Mouse (Mus musculus): Measurements from ENCODE around the gene Gpx3. TPM values are rescaled to one million over a fixed set of nuclear protein-coding genes. Genes with fewer than 3 reads are reported as not detected.
A peak's percentile ranks its signal among the peaks of the same experiment; 100 is the strongest.

Gene Gpx3
- polyA plus RNA-seq, 1 experiment from 2014 or later, result 29.0 TPM

- H3K9ac ChIP-seq, result peak overlapping the region; percentile 98
- WGBS, result under 1% methylated on average over 5 of the region's 5 CpGs
- H3K4me2 ChIP-seq, result peak overlapping the region; percentile 69
- no peak for ATAC-seq (ENCODE audit: insufficient number of reproducible peaks, insufficient read depth, low FRiP score, low TSS enrichment, low read depth)
- H3K27ac ChIP-seq, result peak overlapping the region; percentile 87
- peaks cover 18% of the 10 kb centered on the region for H3K4me1 ChIP-seq
- H3K9me3 ChIP-seq, result no peaks in the 10 kb centered on the region
- peaks cover 36% of the 10 kb centered on the region for H3K36me3 ChIP-seq
- no peaks in the 10 kb centered on the region for H3K27me3 ChIP-seq
- peak overlapping the region; percentile 85 for H3K4me3 ChIP-seq
These were observed 35.2 kb upstream of the Gpx3 start for GRCm38 (mm10) chr11:54867049-54867385.

DNA sequence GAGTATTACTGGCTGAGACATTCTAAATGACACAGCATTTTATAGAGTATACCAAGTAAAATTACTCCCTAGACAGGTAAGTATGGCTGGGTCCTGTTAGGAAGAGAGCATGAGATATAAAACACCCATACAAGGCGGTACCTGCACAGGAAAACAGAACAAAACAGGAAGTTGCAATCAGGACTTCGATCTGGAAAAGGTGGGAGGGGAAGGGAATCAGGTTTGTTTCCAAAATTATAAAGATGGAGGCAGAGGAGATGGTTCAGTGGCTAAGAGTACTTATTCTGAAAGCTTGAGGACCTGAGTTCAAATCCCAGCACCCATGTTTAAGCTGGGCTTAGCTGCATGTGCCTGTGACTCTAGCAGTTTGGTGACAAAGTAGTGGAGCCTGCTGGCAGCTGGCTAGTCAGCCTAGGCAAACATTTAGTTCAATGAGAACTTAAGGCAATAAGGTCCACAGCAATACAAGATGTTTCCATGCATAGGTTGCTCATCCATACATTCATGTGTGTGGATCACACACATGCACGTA lies 34.3 kb upstream of the Gpx3 start:
- no peak for ATAC-seq (ENCODE audit: insufficient number of reproducible peaks, insufficient read depth, low FRiP score, low TSS enrichment, low read depth)
- H3K27ac ChIP-seq, result no peak overlapping the region
- 75% methylated on average over 3 of the region's 3 CpGs for whole genome bisulfite sequencing
- H3K4me3 ChIP-seq, result peak overlapping the region; percentile 85
- peaks cover 18% of the 10 kb centered on the region for H3K4me1 ChIP-seq
- no peaks in the 10 kb centered on the region for H3K9me3 ChIP-seq
- no peaks in the 10 kb centered on the region for H3K27me3 ChIP-seq
- peak overlapping the region; percentile 69 for H3K4me2 ChIP-seq
- H3K36me3 ChIP-seq, result peaks cover 46% of the 10 kb centered on the region
- no peak overlapping the region; the same call in 1 of the 2 replicates for H3K9ac ChIP-seq

GRCm38 (mm10) chr11:54868445-54868844 lies 33.8 kb upstream of the Gpx3 start:
- Histone ChIP-seq H3K27me3 (no peaks in the 10 kb centered on the region), H3K9ac (0 out of 2 replicates have a peak overlapping the region, but pooled peaks have one; percentile 27), H3K4me2 (peak overlapping the region; percentile 69; the same call in 1 of the 2 replicates), H3K4me1 (peaks cover 18% of the 10 kb centered on the region), H3K36me3 (peaks cover 50% of the 10 kb centered on the region), H3K27ac (no peak overlapping the region), H3K9me3 (no peaks in the 10 kb centered on the region), H3K4me3 (no peak overlapping the region)
- no peak for ATAC-seq (ENCODE audit: insufficient number of reproducible peaks, insufficient read depth, low FRiP score, low TSS enrichment, low read depth)
- WGBS, result 67% methylated on average over 2 of the region's 2 CpGs

GRCm38 (mm10) chr11:54869318-54869717 lies 32.9 kb upstream of the Gpx3 start:
- Histone ChIP-seq H3K4me3 (no peak overlapping the region), H3K36me3 (peaks cover 59% of the 10 kb centered on the region)
- WGBS, result 86% methylated on average over 3 of the region's 3 CpGs

GRCm38 (mm10) chr11:54871831-54872537 lies 30.3 kb upstream of the Gpx3 start:
- Histone ChIP-seq H3K27me3 (no peaks in the 10 kb centered on the region), H3K4me2 (no peak overlapping the region), H3K4me1 (peaks cover 18% of the 10 kb centered on the region), H3K9ac (no peak overlapping the region), H3K4me3 (no peak overlapping the region), H3K36me3 (peaks cover 66% of the 10 kb centered on the region), H3K9me3 (no peaks in the 10 kb centered on the region), H3K27ac (no peak overlapping the region)
- ATAC-seq (ENCODE audit: insufficient number of reproducible peaks, insufficient read depth, low FRiP score, low TSS enrichment, low read depth), result no peak
- 79% methylated on average over 7 of the region's 7 CpGs for WGBS

More at GRCm38 (mm10) chr11:54869318-54869717, 32.9 kb upstream of the Gpx3 start:
- Histone ChIP-seq H3K4me1 (peaks cover 18% of the 10 kb centered on the region), H3K4me2 (no peak overlapping the region), H3K27ac (no peak overlapping the region), H3K27me3 (no peaks in the 10 kb centered on the region), H3K9me3 (no peaks in the 10 kb centered on the region), H3K9ac (no peak overlapping the region)
- no peak for ATAC-seq (ENCODE audit: insufficient number of reproducible peaks, insufficient read depth, low FRiP score, low TSS enrichment, low read depth)

GRCm38 (mm10) chr11:54876031-54876430 lies 26.2 kb upstream of the Gpx3 start:
- Histone ChIP-seq H3K4me3 (no peak overlapping the region), H3K27me3 (no peaks in the 10 kb centered on the region), H3K27ac (no peak overlapping the region), H3K36me3 (peaks cover 40% of the 10 kb centered on the region), H3K4me2 (no peak overlapping the region), H3K9me3 (no peaks in the 10 kb centered on the region), H3K4me1 (no peaks in the 10 kb centered on the region), H3K9ac (no peak overlapping the region)
- WGBS, result 86% methylated on average over 5 of the region's 5 CpGs
- no peak for ATAC-seq (ENCODE audit: insufficient number of reproducible peaks, insufficient read depth, low FRiP score, low TSS enrichment, low read depth)

GRCm38 (mm10) chr11:54878893-54879292 lies 23.4 kb upstream of the Gpx3 start:
- H3K9ac ChIP-seq, result no peak overlapping the region
- no peak overlapping the region for H3K4me2 ChIP-seq
- peaks cover 7% of the 10 kb centered on the region for H3K4me1 ChIP-seq
- H3K27ac ChIP-seq, result no peak overlapping the region
- H3K27me3 ChIP-seq, result no peaks in the 10 kb centered on the region
- WGBS, result 75% methylated on average over 6 of the region's 6 CpGs
- H3K9me3 ChIP-seq, result no peaks in the 10 kb centered on the region
- no peak for ATAC-seq (ENCODE audit: insufficient number of reproducible peaks, insufficient read depth, low FRiP score, low TSS enrichment, low read depth)
- no peak overlapping the region for H3K4me3 ChIP-seq
- peaks cover 11% of the 10 kb centered on the region for H3K36me3 ChIP-seq

DNA sequence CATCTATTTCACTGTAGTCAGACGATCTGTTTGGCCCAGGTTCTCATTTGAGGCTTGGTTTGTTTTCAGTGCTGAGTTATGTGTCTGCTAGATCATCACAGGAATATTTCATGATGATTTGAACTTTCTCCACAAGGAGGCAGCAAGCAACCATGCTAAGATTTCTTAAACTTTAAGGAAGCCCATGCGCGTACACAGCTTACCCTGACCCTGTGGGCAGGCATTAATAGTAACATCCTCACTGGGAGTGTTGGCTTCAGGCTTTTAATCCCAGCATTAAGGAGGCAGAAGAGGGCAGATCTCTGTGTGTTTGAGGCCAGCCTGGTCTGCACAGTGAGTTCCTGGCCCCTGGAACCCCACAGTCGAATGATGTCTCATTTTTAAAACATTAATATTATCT lies 22.8 kb upstream of the Gpx3 start:
- H3K9ac ChIP-seq, result no peak overlapping the region
- H3K4me3 ChIP-seq, result no peak overlapping the region
- no peak overlapping the region for H3K4me2 ChIP-seq
- H3K27ac ChIP-seq, result no peak overlapping the region
- H3K4me1 ChIP-seq, result peaks cover 7% of the 10 kb centered on the region
- peaks cover 6% of the 10 kb centered on the region for H3K36me3 ChIP-seq
- no peaks in the 10 kb centered on the region for H3K27me3 ChIP-seq
- 35% methylated on average over 4 of the region's 4 CpGs for WGBS
- H3K9me3 ChIP-seq, result no peaks in the 10 kb centered on the region
- no peak for ATAC-seq (ENCODE audit: insufficient number of reproducible peaks, insufficient read depth, low FRiP score, low TSS enrichment, low read depth)

GRCm38 (mm10) chr11:54879922-54880321 lies 22.3 kb upstream of the Gpx3 start:
- Histone ChIP-seq H3K27me3 (no peaks in the 10 kb centered on the region), H3K4me3 (no peak overlapping the region), H3K36me3 (peaks cover 1% of the 10 kb centered on the region; the same call in 1 of the 2 replicates), H3K27ac (no peak overlapping the region), H3K9me3 (no peaks in the 10 kb centered on the region), H3K4me2 (no peak overlapping the region), H3K9ac (no peak overlapping the region), H3K4me1 (peaks cover 10% of the 10 kb centered on the region)
- 85% methylated on average over 10 of the region's 10 CpGs for WGBS
- no peak for ATAC-seq (ENCODE audit: insufficient number of reproducible peaks, insufficient read depth, low FRiP score, low TSS enrichment, low read depth)

DNA sequence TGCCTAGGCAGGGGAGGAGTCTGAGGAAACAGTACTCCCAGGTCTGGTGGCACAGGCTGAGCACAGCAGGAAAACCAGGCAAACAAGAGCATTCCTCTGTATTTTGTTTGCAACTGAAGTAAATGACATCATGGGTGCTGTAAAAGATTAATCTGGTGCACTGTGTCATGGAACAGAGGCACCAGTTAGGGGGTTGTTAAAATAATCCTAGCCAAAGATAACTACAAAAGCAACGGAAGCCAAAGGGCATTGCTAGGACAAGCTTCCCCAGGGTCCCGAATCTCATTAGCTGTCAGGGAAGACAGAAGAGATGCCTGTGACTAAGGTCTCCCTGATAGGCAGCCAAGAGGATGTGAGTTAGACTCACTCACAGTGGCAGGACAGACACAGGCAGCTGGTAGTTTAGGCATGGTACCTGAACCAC lies 21.2 kb upstream of the Gpx3 start:
- no peaks in the 10 kb centered on the region for H3K36me3 ChIP-seq
- H3K9ac ChIP-seq, result no peak overlapping the region
- peaks cover 17% of the 10 kb centered on the region for H3K4me1 ChIP-seq
- no peak overlapping the region for H3K4me2 ChIP-seq
- H3K27me3 ChIP-seq, result no peaks in the 10 kb centered on the region
- H3K4me3 ChIP-seq, result no peak overlapping the region
- no peaks in the 10 kb centered on the region for H3K9me3 ChIP-seq
- WGBS, result 17% methylated on average over 2 of the region's 2 CpGs
- ATAC-seq (ENCODE audit: insufficient number of reproducible peaks, insufficient read depth, low FRiP score, low TSS enrichment, low read depth), result no peak
- H3K27ac ChIP-seq, result peak overlapping the region; percentile 17; the same call in 1 of the 2 replicates

DNA sequence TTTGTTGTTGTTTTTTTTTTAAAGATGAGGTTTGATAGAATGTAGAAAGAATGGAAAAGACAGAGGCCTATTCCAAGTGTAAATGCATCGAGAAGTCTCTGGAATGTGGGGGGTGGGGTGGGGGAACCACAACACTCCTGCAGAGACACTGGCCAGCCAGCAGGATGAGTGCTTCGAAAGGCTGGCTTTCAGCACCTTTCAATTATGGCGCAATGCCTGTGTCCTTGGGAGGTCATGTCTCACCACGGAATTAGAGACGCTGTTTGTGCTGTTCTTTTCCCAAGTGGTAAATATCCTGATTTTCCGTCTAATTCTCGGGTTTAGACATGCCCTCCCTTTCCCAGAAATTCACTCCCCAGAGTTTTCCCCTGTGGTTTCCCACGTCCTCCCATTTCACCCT lies 19.6 kb upstream of the Gpx3 start:
- ATAC-seq (ENCODE audit: insufficient number of reproducible peaks, insufficient read depth, low FRiP score, low TSS enrichment, low read depth), result no peak
- H3K4me3 ChIP-seq, result no peak overlapping the region
- H3K4me2 ChIP-seq, result no peak overlapping the region
- no peaks in the 10 kb centered on the region for H3K27me3 ChIP-seq
- H3K36me3 ChIP-seq, result no peaks in the 10 kb centered on the region
- 15% methylated on average over 8 of the region's 8 CpGs for WGBS
- H3K27ac ChIP-seq, result no peak overlapping the region
- H3K9me3 ChIP-seq, result no peaks in the 10 kb centered on the region
- H3K4me1 ChIP-seq, result peaks cover 17% of the 10 kb centered on the region
- H3K9ac ChIP-seq, result peak overlapping the region; percentile 27; the same call in 1 of the 2 replicates

DNA sequence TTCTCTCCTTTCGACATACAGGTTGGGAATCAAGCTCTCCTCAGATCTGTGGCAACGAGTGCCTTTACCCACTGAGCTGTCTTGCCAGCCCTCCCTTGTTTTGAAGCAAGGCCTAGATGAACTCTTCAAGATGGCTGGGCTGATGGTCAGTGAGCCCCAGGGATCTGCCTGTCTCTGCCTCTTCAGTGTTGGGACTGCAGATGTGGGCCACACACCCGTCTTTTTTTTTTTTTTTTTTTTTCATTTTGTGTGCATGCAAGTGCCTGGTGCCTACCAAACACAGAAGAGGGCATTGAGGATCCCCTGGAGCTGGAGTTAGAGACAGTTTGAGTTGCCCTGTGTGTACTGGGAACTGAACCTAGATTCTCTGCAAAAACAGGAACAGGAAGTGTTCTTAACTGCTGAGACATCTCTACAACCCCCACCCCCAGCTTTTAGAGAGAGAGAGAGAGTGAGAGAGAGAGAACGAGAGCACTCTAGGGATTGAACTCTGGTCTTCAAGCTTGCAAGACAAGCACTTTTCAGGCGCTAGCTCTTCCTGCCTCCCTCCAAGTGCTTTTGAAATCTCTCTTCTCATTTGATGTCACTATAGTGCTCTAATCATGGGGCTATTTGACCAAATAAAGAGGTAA lies 17.9 kb upstream of the Gpx3 start:
- no peak overlapping the region for H3K4me3 ChIP-seq
- 73% methylated on average over 5 of the region's 5 CpGs for WGBS
- H3K9ac ChIP-seq, result no peak overlapping the region
- peaks cover 17% of the 10 kb centered on the region for H3K4me1 ChIP-seq
- H3K27me3 ChIP-seq, result no peaks in the 10 kb centered on the region
- no peaks in the 10 kb centered on the region for H3K9me3 ChIP-seq
- no peak overlapping the region for H3K4me2 ChIP-seq
- no peak for ATAC-seq (ENCODE audit: insufficient number of reproducible peaks, insufficient read depth, low FRiP score, low TSS enrichment, low read depth)
- H3K36me3 ChIP-seq, result no peaks in the 10 kb centered on the region
- H3K27ac ChIP-seq, result no peak overlapping the region
